Mouse (Mus musculus): ENCODE data around the gene Pop7. TPM values are rescaled to one million over a fixed set of nuclear protein-coding genes. Genes with fewer than 3 reads are reported as not detected.

Pop7 gene
- polyA plus RNA-seq, 2 experiments, result 40.6 to 54.2 TPM

GRCm38 (mm10) chr5:137526192-137526936 lies 24.0 kb upstream of the Pop7 start:
- DNase-seq (ENCODE audit: low spot score) (no peak), ATAC-seq (ENCODE audit: low FRiP score, low read depth) (no peak)
- no peak overlapping the region for H3K9ac ChIP-seq (ENCODE audit: low read depth, low read length, severe bottlenecking)
- no peak overlapping the region for H3K4me3 ChIP-seq (replicated peaks; ENCODE audit: low read length)
- no peaks in the 10 kb centered on the region for H3K9me3 ChIP-seq (ENCODE audit: control insufficient read depth, low read length)
- no peak overlapping the region for H3K27ac ChIP-seq (replicated peaks; ENCODE audit: low read depth, low read length)
- peaks cover 7% of the 10 kb centered on the region; the same call in 1 of the 2 replicates for H3K4me1 ChIP-seq (ENCODE audit: control insufficient read depth, insufficient read depth, low read length)
- H3K4me2 ChIP-seq (replicated peaks; ENCODE audit: low read depth, low read length, severe bottlenecking), result no peak overlapping the region
- 53% methylated on average over 16 of the region's 16 CpGs for WGBS
- H3K36me3 ChIP-seq (ENCODE audit: control insufficient read depth, insufficient read depth, low read length), result peaks cover 88% of the 10 kb centered on the region
- no peaks in the 10 kb centered on the region for H3K27me3 ChIP-seq (ENCODE audit: control insufficient read depth, insufficient read depth, low read length)
- TF ChIP-seq POLR2A (IDR thresholded peaks at IDR 0.05; ENCODE audit: borderline replicate concordance, extremely low read depth, insufficient read depth, insufficient read length), result no peak

- no peak overlapping the region for H3K9ac ChIP-seq (ENCODE audit: low read depth, low read length, severe bottlenecking)
- 0 out of 2 replicates have a peak overlapping the region, but pooled peaks have one; percentile 35 for H3K27ac ChIP-seq (replicated peaks; ENCODE audit: low read depth, low read length)
- peaks cover 7% of the 10 kb centered on the region; the same call in 1 of the 2 replicates for H3K4me1 ChIP-seq (ENCODE audit: control insufficient read depth, insufficient read depth, low read length)
- DNase-seq (ENCODE audit: low spot score), result no peak
- H3K27me3 ChIP-seq (ENCODE audit: control insufficient read depth, insufficient read depth, low read length), result no peaks in the 10 kb centered on the region
- H3K36me3 ChIP-seq (ENCODE audit: control insufficient read depth, insufficient read depth, low read length), result peaks cover 97% of the 10 kb centered on the region
- no peak for ATAC-seq (ENCODE audit: low FRiP score, low read depth)
- H3K4me2 ChIP-seq (replicated peaks; ENCODE audit: low read depth, low read length, severe bottlenecking), result no peak overlapping the region
- no peak overlapping the region for H3K4me3 ChIP-seq (replicated peaks; ENCODE audit: low read length)
- TF ChIP-seq POLR2A (IDR thresholded peaks at IDR 0.05; ENCODE audit: borderline replicate concordance, extremely low read depth, insufficient read depth, insufficient read length), result no peak
- H3K9me3 ChIP-seq (ENCODE audit: control insufficient read depth, low read length), result no peaks in the 10 kb centered on the region
- 69% methylated on average over 16 of the region's 16 CpGs for WGBS
These were observed 23.2 kb upstream of the Pop7 start for GRCm38 (mm10) chr5:137525511-137525910.

DNA sequence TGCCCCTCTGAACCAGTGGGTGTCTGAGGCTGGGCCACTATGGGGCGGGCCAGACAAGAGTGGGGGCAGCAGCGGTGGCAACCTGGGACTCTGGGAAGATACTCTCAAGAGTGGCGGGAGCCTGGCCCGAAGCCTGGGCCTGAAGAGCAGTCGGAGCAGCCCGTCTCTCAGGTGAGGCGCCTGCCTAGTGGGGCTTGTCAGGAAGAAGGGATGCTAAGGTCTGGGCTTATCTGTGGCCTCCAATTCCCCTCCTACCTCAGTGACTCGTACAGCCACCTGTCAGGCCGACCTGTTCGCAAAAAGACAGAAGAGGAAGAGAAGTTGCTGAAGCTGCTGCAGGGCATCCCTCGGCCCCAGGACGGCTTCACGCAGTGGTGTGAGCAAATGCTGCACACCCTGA lies 22.4 kb upstream of the Pop7 start:
- Histone ChIP-seq H3K36me3 (ENCODE audit: control insufficient read depth, insufficient read depth, low read length) (peaks cover 100% of the 10 kb centered on the region), H3K9ac (ENCODE audit: low read depth, low read length, severe bottlenecking) (no peak overlapping the region), H3K9me3 (ENCODE audit: control insufficient read depth, low read length) (no peaks in the 10 kb centered on the region), H3K4me3 (replicated peaks; ENCODE audit: low read length) (no peak overlapping the region), H3K4me2 (replicated peaks; ENCODE audit: low read depth, low read length, severe bottlenecking) (no peak overlapping the region), H3K27me3 (ENCODE audit: control insufficient read depth, insufficient read depth, low read length) (no peaks in the 10 kb centered on the region), H3K4me1 (ENCODE audit: control insufficient read depth, insufficient read depth, low read length) (peaks cover 1% of the 10 kb centered on the region; the same call in 1 of the 2 replicates), H3K27ac (replicated peaks; ENCODE audit: low read depth, low read length) (no peak overlapping the region)
- TF ChIP-seq POLR2A (IDR thresholded peaks at IDR 0.05; ENCODE audit: borderline replicate concordance, extremely low read depth, insufficient read depth, insufficient read length), result no peak
- 89% methylated on average over 13 of the region's 13 CpGs for WGBS
- no peak for ATAC-seq (ENCODE audit: low FRiP score, low read depth)
- DNase-seq (ENCODE audit: low spot score), result no peak

DNA sequence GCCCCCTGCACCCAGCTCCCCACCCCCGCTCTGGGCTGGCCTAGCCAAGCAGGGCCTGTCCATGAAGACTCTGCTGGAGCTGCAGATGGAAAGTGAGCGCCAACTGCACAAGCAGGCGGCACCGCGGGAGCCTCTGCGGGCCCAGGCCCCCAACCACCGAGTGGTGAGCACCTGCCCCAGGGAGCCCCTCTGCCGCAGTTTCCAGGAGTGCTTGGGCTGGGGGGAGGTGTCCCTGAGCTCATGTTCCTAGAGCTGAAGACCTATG lies 21.9 kb upstream of the Pop7 start:
- no peaks in the 10 kb centered on the region for H3K4me1 ChIP-seq (ENCODE audit: control insufficient read depth, insufficient read depth, low read length)
- no peak overlapping the region for H3K27ac ChIP-seq (replicated peaks; ENCODE audit: low read depth, low read length)
- peaks cover 100% of the 10 kb centered on the region for H3K36me3 ChIP-seq (ENCODE audit: control insufficient read depth, insufficient read depth, low read length)
- DNase-seq (ENCODE audit: low spot score) (no peak), ATAC-seq (ENCODE audit: low FRiP score, low read depth) (no peak)
- no peak overlapping the region for H3K9ac ChIP-seq (ENCODE audit: low read depth, low read length, severe bottlenecking)
- no peak for TF ChIP-seq POLR2A (IDR thresholded peaks at IDR 0.05; ENCODE audit: borderline replicate concordance, extremely low read depth, insufficient read depth, insufficient read length)
- no peak overlapping the region for H3K4me3 ChIP-seq (replicated peaks; ENCODE audit: low read length)
- no peak overlapping the region for H3K4me2 ChIP-seq (replicated peaks; ENCODE audit: low read depth, low read length, severe bottlenecking)
- H3K27me3 ChIP-seq (ENCODE audit: control insufficient read depth, insufficient read depth, low read length), result no peaks in the 10 kb centered on the region
- WGBS, result 77% methylated on average over 8 of the region's 8 CpGs
- H3K9me3 ChIP-seq (ENCODE audit: control insufficient read depth, low read length), result no peaks in the 10 kb centered on the region

- no peak overlapping the region for H3K27ac ChIP-seq (replicated peaks; ENCODE audit: low read depth, low read length)
- no peak for TF ChIP-seq POLR2A (IDR thresholded peaks at IDR 0.05; ENCODE audit: borderline replicate concordance, extremely low read depth, insufficient read depth, insufficient read length)
- H3K9ac ChIP-seq (ENCODE audit: low read depth, low read length, severe bottlenecking), result no peak overlapping the region
- no peaks in the 10 kb centered on the region for H3K4me1 ChIP-seq (ENCODE audit: control insufficient read depth, insufficient read depth, low read length)
- DNase-seq (ENCODE audit: low spot score), result no peak
- no peak for ATAC-seq (ENCODE audit: low FRiP score, low read depth)
- H3K4me3 ChIP-seq (replicated peaks; ENCODE audit: low read length), result no peak overlapping the region
- no peak overlapping the region for H3K4me2 ChIP-seq (replicated peaks; ENCODE audit: low read depth, low read length, severe bottlenecking)
- peaks cover 100% of the 10 kb centered on the region for H3K36me3 ChIP-seq (ENCODE audit: control insufficient read depth, insufficient read depth, low read length)
- H3K27me3 ChIP-seq (ENCODE audit: control insufficient read depth, insufficient read depth, low read length), result no peaks in the 10 kb centered on the region
- WGBS, result 85% methylated on average over 25 of the region's 25 CpGs
- H3K9me3 ChIP-seq (ENCODE audit: control insufficient read depth, low read length), result no peaks in the 10 kb centered on the region
These were observed 21.3 kb upstream of the Pop7 start for GRCm38 (mm10) chr5:137523396-137524250.

Measured in limb, embryonic 14.5 days (tissue).